Mouse (Mus musculus) regulatory T cell (primary cell): ENCODE results near the gene Xrcc3.

Experiments
- in situ Hi-C: fragments of 300-600 bp; cut with MboI, MseI; formaldehyde crosslinking; loops from one replicate; pipeline ENCODE4 v1.15.1; 2025; ENCODE audit warnings: high pct_unique_total_duplicates

Gene Xrcc3

GRCm38 (mm10) chr12:111774845-111775244, 38.8 kb downstream of the Xrcc3 start:
- in situ Hi-C loops = no loop called here

GRCm38 (mm10) chr12:111774156-111774555, 39.5 kb downstream of the Xrcc3 start:
- in situ Hi-C loops = no loop called here

- in situ Hi-C loops = no loop called here
Measured at GRCm38 (mm10) chr12:111770651-111771050, 43.0 kb downstream of the Xrcc3 start.

- in situ Hi-C loops = no loop called here
Measured at GRCm38 (mm10) chr12:111769816-111770577, 43.7 kb downstream of the Xrcc3 start.

- in situ Hi-C loops = no loop called here
Measured at GRCm38 (mm10) chr12:111769306-111769705, 44.4 kb downstream of the Xrcc3 start.

GRCm38 (mm10) chr12:111768322-111768928, 45.2 kb downstream of the Xrcc3 start:
- in situ Hi-C loops = no loop called here

GRCm38 (mm10) chr12:111766313-111767236, 47.1 kb downstream of the Xrcc3 start:
- in situ Hi-C loops = no loop called here

- in situ Hi-C loops = no loop called here
Measured at GRCm38 (mm10) chr12:111762620-111763280, 50.9 kb downstream of the Xrcc3 start.

- in situ Hi-C loops = no loop called here
Measured at GRCm38 (mm10) chr12:111760306-111760908, 53.3 kb downstream of the Xrcc3 start.

GRCm38 (mm10) chr12:111759176-111760061, 54.3 kb downstream of the Xrcc3 start:
- in situ Hi-C loops = no loop called here

GRCm38 (mm10) chr12:111758381-111759175, 55.1 kb downstream of the Xrcc3 start, which contains the start of gene Klc1:
Klc1 (plus strand) TSS chr12:111758849.
- in situ Hi-C loops = no loop called here

GRCm38 (mm10) chr12:111757561-111758325, 55.9 kb downstream of the Xrcc3 start:
- in situ Hi-C loops = no loop called here

- in situ Hi-C loops = no loop called here
Measured at GRCm38 (mm10) chr12:111756698-111757082, 57.0 kb downstream of the Xrcc3 start.

GRCm38 (mm10) chr12:111756082-111756697, 57.5 kb downstream of the Xrcc3 start:
- in situ Hi-C loops = no loop called here

GRCm38 (mm10) chr12:111755231-111755630, 58.4 kb downstream of the Xrcc3 start:
- in situ Hi-C loops = no loop called here

- in situ Hi-C loops = no loop called here
Measured at GRCm38 (mm10) chr12:111754710-111755109, 59.0 kb downstream of the Xrcc3 start.

- in situ Hi-C loops = no loop called here
Measured at GRCm38 (mm10) chr12:111753347-111753746, 60.3 kb downstream of the Xrcc3 start.
